Mouse (Mus musculus) kidney, postnatal 4 days (tissue): ENCODE measurements around the gene Btg3.

ENCODE experiments used
- DNase-seq, 2 experiments: peaks; one replicate each; pipeline ENCODE4 v3.0.0; 2021; ENCODE audit warnings: mixed read lengths in 2 of 2

The Btg3 gene

GRCm38 (mm10) chr16:78343792-78344191 lies 33.2 kb downstream of the Btg3 start:
- no peak for DNase-seq

GRCm38 (mm10) chr16:78342767-78343166 lies 34.2 kb downstream of the Btg3 start:
- no peak for DNase-seq

- DNase-seq: no peak
Observed at GRCm38 (mm10) chr16:78341356-78341755, 35.6 kb downstream of the Btg3 start.

GRCm38 (mm10) chr16:78337226-78337625 lies 39.8 kb downstream of the Btg3 start:
- DNase-seq: peak in 1 of 2 experiments; percentile 16

GRCm38 (mm10) chr16:78327999-78328398 lies 49.0 kb downstream of the Btg3 start:
- no peak for DNase-seq

GRCm38 (mm10) chr16:78327562-78327961 lies 49.4 kb downstream of the Btg3 start:
- no peak for DNase-seq

- no peak for DNase-seq
Observed at GRCm38 (mm10) chr16:78325972-78326848, 50.8 kb downstream of the Btg3 start.

- DNase-seq: no peak
Observed at GRCm38 (mm10) chr16:78322140-78322539, 54.9 kb downstream of the Btg3 start.

- no peak for DNase-seq
Observed at GRCm38 (mm10) chr16:78321559-78321958, 55.4 kb downstream of the Btg3 start.

GRCm38 (mm10) chr16:78319711-78320110 lies 57.3 kb downstream of the Btg3 start:
- DNase-seq: no peak

- no peak for DNase-seq
Observed at GRCm38 (mm10) chr16:78317960-78318359, 59.0 kb downstream of the Btg3 start.

- peak; percentile 70 to 75 for DNase-seq
Observed at GRCm38 (mm10) chr16:78316849-78317248, 60.1 kb downstream of the Btg3 start.

GRCm38 (mm10) chr16:78314026-78314425 lies 63.0 kb downstream of the Btg3 start:
- no peak for DNase-seq

- DNase-seq: no peak
Observed at GRCm38 (mm10) chr16:78313135-78313887, 63.7 kb downstream of the Btg3 start.

GRCm38 (mm10) chr16:78309258-78309657 lies 67.7 kb downstream of the Btg3 start:
- DNase-seq: no peak

- DNase-seq: no peak
Observed at GRCm38 (mm10) chr16:78307476-78308192, 69.4 kb downstream of the Btg3 start.

GRCm38 (mm10) chr16:78306606-78307005 lies 70.4 kb downstream of the Btg3 start:
- no peak for DNase-seq

GRCm38 (mm10) chr16:78305606-78306100 lies 71.3 kb downstream of the Btg3 start:
- no peak for DNase-seq

- peak; percentile 45 to 49 for DNase-seq
Observed at GRCm38 (mm10) chr16:78302678-78303050, 74.3 kb downstream of the Btg3 start.

- DNase-seq: peak; percentile 46 to 67
Observed at GRCm38 (mm10) chr16:78301831-78302677, 74.9 kb downstream of the Btg3 start.

GRCm38 (mm10) chr16:78301183-78301830 lies 75.7 kb downstream of the Btg3 start, which contains the start of gene Cxadr:
Cxadr (plus strand) TSS chr16:78301489.
- DNase-seq: peak; percentile 85 to 91
